Mouse (Mus musculus) embryo, embryonic 10.5 days (tissue): ENCODE results near the gene Inafm1.
"Not testable (repeated sequence)": the region's sequence is repeated elsewhere in the genome, so short reads cannot be mapped to it uniquely, and the experiment has no call there.

Experiments
- DNase-seq: peaks from one replicate; pipeline ENCODE4 v3.0.0-alpha.2; 2015; ENCODE audit warnings: low spot score

Inafm1 gene

DNA sequence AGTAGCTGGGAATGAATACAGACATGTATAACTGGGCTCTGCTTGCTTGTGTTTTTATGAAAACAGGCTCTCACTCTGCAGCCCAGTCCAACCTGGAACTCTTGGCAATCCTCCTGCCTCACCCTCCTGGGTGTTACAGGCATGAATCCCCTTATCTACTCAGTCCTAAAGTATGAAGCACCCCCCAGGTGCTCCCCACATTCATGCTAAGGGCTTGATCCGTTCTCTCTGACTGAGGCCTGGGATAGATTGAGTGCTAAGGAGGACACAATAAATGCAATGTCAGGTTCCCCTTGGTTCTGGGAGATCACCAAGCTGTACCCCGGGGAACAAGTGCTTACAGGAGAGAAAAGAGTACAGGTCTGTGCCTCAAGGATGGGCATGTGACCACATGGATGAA is 24.2 kb upstream of the Inafm1 start:
- no peak for DNase-seq

DNA sequence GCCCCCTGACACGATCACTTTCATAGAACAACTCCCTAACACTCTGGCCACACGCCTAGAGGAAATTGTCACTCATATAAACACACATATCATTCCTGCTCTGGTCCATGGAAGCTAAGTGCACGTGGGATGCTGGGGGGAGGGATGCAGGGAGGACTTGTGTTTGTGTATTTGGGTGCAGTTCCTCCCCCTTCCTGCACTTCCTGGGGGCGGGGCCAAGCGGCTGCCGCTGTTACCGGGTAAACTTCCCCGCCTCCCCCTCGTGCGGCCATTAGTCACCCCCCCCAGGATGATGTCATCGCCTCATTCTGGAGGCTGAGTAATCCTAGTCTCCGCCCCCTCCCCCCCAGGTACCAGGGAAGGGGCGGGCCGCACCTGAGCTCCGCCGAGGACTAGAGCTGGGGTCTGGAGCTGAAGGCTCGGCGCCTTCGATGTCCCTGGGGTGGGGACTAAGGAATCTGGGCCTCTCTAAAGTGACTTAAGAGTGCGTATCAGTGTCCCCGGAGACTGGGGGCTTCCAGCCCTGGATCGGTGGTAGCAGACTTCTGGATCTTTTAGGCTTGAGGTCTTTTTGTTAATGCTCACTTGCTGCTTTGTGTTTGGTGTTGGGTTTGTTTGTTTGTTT is 23.5 kb upstream of the Inafm1 start:
- DNase-seq, result peak; percentile 91

DNA sequence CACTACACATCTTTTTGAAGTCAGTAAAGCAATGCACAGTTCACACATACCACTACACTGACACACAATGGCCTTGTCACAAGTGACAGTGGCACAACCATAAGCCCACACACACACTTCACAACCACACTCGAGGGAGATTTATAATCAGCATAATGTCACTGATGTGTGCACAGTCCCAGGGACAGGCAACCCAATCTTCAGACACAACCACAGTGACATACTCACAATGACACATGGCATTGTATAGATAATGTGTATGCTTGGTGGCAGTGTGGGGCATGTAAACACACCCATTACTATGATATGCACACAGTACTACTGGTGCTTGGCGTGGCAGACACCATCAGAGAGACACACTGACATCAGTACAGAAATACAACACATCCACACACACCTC is 22.7 kb upstream of the Inafm1 start:
- no peak for DNase-seq

DNA sequence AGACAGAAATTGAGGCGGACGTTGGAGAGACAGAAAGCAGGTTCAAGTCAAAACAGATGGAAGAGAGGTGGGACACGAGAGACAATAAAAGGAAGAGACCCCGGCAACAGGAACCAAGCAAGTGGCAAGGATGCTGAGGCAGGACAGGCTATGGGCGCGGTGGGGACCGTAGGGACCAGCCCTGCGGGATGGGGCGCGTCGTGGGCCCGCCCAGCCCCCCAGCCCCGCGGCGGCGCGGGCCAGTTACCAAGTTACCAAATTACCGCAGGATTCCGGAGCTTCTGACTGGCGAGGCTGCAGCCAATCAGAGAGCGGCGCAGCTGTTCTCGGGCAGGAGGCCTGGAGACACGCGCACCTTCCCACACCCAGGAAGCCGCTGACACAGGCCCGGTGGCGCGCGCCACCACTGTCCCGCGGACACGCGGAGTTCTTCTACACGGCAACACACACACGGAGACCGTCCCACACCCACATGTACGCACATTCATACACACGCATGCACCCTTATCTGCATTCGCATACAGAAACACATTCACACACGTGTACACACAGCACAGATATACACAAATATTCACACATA is 22.0 kb upstream of the Inafm1 start:
- peak; percentile 82 for DNase-seq

DNA sequence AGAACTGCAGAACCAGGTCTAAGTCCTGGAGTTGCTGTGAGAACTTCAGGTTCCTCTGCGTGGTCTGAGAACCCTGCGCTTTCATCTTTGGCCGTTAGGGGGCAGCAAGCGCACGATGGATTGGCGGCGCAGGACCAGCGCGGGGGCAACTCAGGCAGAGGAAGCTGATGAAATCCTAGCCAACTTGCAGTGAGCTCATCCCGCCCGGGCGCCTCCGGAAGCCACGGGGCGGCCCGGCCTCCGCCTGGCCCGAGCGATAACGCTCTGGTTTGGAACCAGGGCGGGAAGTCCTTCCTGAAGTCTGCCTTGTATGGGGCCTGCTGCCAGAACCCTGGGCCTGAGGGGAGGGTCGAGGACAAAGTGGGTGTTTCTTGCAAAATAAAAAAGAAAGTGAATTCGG is 21.4 kb upstream of the Inafm1 start:
- DNase-seq, result peak; percentile 96

DNA sequence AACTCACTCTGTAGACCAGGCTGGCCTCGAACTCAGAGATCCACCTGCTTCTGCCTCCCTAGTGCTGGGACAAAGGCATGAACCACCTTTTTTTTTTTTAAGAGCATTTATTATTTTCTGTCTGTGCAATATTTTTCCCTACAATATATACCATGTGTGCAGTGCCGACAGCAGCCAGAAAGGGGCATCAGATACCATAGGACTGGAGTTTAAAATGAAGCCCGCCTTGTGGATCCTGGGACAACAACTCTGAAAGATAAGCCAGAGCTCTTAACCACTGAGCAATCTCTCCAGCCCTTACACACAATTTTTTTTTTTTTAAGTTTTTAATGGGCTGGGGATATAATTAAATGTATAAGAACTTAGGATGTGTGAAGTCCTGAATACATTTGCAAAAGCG is 20.9 kb upstream of the Inafm1 start:
- peak; percentile 79 for DNase-seq

DNA sequence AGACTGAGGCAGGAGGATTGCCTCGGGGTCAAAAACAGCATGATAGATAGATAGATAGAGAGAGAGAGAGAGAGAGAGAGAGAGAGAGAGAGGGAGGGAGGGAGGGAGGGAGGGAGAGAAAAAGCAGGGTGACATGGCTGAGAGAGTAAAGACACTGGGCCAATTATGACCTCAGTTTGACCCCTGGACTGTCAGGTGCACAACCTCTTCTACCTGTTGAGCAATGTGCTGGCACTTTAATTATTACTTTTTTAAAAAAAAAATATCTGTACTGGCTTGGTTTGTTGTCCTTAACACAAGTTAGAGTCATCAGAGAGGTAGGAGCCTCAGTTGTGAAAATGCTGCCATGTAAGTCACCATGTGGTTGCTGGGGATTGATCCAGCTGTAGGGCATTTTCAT is 14.4 kb upstream of the Inafm1 start:
- DNase-seq, result no peak

DNA sequence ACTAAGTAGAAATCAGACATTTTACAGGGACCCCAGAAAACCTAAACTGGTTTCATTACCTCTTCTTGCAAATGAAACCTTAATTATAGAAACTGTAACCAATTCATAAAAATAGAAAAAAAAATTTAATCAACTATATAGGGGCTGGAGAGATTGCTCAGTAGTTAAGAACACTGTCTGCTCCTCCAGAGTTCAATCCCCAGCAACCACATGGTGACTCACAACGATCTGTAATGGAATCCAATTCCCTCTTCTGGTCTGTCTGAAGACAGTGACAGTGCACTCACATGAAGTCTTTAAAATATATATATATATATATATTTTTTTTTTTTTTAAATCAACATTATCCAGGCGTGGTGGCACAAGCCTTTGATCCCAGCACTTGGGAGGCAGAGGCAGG is 13.6 kb upstream of the Inafm1 start:
- no peak for DNase-seq

DNA sequence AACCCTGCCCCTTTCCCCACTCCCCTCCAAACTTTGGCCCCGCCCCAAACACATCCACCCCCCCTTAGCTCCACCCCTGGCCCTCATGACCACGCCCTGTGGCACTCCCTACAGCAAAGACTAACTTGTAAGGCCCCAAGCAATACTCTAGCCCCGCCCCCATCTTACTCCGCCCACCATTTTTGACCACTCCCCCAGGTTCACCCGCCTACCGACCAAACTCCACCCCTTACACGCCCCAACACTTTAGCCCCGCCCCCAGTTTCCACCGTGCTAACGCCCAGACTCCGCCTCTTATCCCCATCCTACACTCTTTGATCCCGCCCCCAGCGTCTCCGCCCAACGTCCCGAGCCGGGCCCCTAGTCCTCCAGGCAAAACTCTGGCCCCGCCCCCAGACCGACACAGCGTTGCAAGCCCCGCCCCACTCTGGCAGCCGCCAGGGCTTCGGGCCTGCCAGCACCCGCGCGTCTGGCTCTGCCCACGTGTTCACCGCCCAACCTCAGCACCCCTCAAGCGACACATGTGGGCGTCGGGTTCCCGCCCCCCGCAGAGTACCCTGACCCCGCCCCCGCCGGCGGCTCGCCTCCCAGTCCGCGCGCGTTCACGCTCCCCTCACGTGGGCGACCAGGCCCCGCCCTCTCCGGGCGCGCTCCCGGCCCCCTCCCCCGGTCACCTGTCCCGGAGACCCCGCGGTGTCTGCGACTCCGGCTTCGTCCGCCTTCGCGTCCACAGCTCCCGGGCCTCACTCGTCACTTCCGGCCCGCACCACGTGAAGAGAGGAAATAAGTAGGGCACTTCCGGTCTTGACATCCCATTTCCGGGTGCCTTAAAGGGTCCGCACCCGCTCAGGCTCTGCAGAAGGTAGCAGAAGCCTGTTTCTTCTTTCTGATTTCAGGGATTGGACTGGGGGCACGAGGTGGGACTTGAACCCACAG is 12.9 kb upstream of the Inafm1 start, which contains the start of gene Ccdc9:
Ccdc9 (minus strand) TSS at position 770 of the 936 bp plus-strand sequence.
- DNase-seq, result peak; percentile 100

DNA sequence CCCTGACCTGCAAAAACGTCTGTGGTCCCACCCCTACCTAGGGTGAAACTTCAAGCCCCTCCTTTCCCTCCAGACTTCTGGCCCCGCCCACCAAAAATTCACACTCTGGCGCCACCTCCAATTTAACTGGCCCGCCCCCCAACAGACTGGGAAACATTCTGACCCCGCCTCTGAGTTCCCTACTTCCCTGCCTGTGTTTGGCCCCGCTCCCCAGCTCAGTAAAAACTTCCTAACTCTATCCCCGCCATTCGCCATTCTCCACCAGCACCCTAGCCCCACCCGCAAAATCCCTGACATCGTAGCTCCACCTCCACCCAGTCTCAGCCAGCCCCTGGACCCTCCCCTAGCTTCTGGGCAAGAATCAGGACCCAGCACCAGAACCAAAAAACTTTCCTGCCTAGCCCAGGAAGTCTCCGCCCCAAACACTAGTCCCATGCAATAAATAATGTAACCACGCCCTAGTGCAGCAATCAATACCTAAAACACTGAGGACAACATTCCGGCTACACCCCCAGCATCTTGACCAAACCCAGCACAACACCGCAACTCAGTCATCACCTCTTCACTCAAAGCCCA is 12.1 kb upstream of the Inafm1 start:
- peak; percentile 69 for DNase-seq

DNA sequence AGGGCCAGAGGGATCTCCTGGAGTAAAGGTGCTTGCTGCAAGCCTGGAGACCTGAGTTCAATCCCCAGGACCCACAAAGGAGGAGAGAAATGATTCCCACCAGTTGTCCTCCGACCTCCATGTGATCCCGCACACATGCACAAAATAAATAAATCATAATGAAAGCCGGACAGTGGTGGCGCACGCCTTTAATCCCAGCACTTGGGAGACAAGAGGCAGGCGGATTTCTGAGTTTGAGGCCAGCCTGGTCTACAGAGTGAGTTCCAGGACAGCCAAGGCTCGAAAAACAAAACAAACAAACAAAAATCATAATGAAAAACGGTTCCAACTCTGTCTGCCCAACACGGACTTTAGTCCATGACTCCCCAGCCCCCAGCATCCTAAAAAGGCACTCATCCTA is 11.5 kb upstream of the Inafm1 start:
- DNase-seq, result no peak

DNA sequence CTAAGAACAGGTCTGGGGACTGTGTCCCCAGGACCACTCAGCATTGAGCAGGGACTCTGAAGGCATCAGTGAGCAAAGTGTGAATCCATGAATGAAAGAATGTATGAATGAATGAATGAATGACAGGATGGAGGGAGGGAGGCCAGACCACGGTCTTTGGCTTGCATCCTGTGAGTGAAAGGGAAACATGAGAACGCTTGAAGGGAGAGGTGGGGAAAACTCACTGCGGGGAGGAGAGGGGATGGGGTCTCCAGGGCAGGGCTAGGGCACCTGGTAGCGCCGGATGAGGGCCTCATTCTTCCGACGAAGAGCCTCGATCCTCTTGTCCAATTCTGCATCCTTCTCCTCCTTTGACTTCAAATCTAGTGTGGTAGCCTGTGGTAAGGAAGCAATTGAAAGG is 10.6 kb upstream of the Inafm1 start:
- no peak for DNase-seq

DNA sequence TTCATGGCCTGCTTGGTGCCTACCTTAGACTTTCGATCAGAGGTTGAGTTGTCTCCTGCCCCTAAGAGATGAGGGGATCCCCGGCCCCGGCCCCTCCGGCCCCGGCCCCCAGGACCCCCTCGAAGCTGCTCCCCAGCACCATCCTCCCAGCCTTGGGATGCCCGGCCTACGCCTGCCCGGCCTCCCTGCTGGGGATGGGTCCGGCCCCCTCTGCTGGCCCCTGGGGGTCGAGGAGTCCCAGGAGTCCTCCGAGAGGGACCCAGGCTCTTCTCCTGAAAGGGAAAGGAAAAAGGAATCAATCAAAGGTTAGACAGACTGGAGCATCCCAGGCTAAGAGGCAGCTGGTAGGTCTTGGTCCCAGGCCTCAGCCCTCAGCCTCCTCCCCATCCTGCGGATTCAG is 8.9 kb upstream of the Inafm1 start:
- no peak for DNase-seq

DNA sequence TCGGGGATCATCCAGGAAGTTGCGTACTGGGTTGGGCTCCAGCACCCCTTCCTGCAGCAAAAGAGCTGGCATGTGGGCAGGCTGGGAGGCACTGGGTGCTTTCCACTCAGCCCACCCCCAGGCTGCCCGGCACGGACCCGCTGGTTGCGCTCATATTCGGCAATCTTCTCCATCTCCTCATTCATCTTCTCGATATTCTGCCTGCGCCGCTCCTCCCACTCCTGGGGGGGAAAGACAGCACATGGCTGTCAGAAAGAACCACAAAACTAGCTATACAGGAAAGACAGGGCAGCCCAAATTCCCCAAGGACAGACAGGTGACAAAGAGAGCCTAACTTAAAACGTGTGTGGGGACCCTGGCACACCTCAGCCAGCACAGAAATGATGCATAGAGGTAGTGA is 7.3 kb upstream of the Inafm1 start:
- DNase-seq, result no peak

DNA sequence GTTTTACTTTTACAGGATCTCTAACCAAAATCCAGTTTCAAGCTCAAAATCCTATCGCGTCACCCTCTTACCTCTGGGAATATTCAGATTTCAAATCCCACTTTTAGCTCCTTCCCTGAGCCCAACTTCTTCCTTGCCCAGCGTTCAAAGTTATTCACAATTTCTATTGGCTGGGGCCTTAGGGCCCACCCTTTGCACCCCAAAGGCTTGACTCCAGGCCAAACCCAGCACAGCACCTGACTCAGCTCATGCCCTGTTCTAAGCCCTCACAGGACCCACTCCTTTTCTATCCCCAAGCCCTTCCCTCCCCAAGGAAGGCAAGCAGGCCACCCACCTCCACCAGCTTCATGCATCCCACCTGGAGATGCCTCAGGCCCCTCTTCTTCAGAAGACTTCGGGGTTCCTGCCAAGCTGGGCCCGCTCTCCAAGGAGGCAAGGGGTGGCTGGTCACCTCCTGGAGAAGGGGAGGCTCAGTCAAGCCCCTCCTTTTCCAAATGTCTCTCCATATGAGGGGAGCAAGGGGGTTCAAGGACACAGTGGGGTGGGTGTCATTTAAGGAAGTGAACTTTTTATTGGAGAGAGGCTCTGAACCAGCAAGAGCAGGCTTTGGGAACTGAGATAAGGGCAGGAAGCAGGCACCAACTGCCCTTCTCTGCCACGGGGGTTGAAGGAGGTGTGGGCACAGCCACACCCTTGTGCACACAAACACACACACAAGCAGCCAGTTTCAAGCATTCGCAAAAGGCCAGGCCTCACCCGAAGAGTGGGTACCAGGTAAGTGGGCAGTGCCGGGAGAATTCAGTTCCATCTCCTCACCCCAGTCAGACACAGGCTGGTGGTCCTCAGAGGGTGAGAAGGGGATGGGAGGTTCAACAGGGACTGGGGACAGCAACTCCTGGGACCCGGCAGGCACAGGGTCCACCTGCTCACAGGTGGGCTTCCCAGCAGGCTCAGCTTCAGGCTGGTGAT is 1.8 kb upstream of the Inafm1 start:
- no peak for DNase-seq

DNA sequence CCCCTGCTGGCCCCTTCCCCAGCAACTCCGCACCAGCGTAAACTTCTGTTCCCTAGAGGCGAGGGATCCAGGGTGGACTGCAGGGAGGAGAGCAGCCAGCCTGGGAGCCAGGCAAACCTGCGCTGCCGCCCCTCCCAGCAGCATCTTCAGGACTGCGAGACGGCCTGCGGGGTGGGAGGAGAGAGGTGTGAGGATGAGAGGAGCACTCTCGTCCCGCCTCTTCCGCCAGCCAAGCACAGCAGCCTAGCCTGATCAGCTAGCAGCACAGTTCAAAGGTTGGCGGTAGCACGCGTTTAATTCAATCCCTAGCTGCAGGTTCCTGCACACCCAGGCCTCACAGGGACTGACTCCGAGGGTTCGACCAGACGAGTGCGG is 336 bp upstream of the Inafm1 start:
- DNase-seq, result peak; percentile 82

DNA sequence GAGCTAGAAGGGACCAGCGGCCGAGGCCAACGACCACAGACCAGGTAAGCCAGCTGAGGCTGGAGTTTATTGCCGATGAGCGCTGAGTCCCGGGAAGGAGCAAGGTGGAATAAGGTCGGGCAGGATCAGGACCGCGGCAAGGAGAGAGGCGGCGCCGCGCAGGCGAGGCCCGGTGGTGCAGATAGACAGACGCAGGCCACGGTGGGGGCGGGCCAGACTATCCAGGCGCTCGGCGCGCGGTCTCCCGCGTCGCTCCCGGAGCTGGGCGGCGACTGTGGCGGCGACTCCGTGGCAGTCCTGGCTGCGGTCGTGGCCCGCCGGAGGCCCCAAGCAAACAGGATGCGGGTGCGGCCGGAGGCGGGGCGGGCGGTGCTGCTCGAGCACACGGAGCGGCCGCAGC is 736 bp downstream of the Inafm1 start:
- peak; percentile 72 for DNase-seq

DNA sequence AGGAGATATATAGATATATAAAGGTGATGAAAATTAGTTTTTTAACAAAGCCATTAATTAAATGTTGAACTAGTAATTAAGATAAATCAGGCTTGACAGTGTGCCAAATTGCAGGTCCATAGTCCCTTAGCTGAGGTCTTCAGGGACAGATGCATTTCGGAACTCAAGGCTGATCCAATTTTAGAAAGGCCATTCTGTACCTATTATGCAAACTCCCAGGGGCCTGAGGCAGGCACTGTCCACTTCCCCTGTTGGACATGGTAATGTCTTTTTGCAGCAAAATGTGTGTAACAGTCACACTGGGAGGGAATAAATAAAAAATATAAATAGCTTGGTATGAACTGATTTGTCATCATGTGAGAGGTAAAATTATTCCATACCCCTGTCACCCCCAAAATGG is 2.3 kb downstream of the Inafm1 start:
- no peak for DNase-seq

DNA sequence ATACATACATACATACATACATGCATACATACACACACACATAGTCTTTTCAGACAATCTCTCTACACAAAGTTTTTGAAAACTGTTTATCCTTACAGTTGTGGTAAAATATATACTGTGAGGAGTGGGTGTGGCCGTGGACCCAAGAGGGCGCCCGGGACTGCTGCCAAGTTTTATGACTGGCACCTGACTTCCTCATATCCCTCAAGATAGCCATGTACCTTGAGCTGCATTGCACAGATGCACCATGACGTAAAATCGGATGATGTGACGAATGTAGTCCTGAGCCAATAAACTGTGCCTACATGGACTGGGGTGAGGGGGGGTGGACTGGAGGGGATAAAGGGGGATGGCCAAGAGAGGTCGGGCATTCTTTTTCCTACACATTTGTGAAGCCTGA is 6.8 kb downstream of the Inafm1 start:
- not testable (repeated sequence) for DNase-seq

DNA sequence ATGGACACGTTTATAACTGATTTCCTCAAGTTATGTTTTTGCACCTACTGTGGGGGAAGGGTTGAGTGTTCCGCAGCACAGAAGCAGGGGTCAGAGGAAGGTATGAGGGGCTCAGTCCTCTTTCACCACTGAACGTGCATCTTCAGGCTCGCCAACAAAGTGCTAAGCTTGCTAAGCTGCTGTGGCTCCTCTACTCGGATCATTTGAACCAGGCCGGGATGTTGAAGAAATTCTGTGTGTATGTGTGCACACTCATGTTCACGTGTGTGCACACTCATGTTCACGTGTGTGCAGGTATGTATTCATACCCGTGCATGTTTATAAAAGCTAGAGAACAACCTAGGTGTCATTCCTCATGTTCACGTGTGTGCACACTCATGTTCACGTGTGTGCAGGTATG is 7.6 kb downstream of the Inafm1 start:
- no peak for DNase-seq

DNA sequence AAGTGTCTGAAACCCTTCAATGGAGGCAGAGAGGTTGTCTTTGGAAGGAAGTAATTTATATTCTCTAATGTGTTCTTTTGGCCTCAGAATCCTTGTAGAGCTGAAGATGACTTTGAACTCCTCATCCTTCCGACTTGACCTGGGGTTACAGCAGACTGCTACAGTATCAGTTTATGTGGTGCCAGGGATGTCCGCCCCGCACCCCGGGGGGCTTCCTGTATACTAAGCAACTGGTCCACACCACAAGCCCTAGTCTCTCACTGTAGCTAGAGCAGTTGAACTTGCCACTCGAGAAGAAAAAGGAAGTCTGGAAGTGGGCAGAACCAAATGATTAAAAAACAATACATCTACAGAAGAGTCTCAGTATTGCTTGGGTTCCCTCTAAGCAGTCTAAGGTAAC is 9.6 kb downstream of the Inafm1 start:
- DNase-seq, result no peak
